Comparison of ENCODE assay signal across 31 mouse cellular contexts in the genomic region with DNA sequence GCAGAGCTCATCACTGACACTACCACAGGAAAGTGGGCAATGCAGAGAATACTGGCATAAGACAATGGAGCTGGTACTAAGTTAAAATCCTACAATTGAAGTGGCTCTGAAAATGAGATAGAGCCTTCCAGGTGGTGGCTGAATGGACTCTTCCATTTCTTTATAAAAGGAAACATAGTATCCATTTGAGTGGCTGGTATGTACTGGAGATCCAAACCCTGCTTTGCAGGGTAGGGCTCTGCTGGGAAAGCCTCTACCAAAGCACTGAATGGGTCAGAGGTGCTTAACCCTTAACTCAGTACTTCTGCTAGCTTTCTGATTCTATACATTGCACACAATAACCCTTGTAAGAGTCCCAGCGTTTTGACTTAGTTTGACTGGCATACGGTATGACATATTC. TPM values are rescaled to one million over a fixed set of nuclear protein-coding genes. Genes with fewer than 3 reads are reported as not detected.
"Had no signal": no experiment of that assay in that cellular context is flagged by ENCODE, and none has a peak within 500 bp of the region (broad histone marks: within the 10 kb centered on the region; RNA-seq: fewer than 3 reads in every experiment).

No protein-coding gene starts in this region.

RNA-seq across cellular contexts. Expression of gene Gm5799, which starts 8.9 kb away (rescaled TPM):
- total RNA-seq: common myeloid progenitor, adult 5-6 weeks; forebrain, postnatal 0 days; gastrocnemius, adult 18-20 months; gastrocnemius, adult 2 months; gastrocnemius, adult 8-10 months; gastrocnemius, postnatal 10 days; gastrocnemius, postnatal 14 days; gastrocnemius, postnatal 25 days; gastrocnemius, postnatal 36 days; gastrocnemius, postnatal 4 days; granulocyte monocyte progenitor cell, adult 5-6 weeks; heart, adult 18-20 months; heart, adult 2 months; heart, adult 8-10 months had no signal
- polyA plus RNA-seq: cortical plate, adult 2 months; embryonic facial prominence, embryonic 10.5 days; embryonic facial prominence, embryonic 11.5 days; embryonic facial prominence, embryonic 12.5 days; embryonic facial prominence, embryonic 13.5 days; embryonic facial prominence, embryonic 15.5 days; erythroblast, embryonic 14.5 days; forebrain, embryonic 10.5 days; forebrain, embryonic 11.5 days; forebrain, embryonic 12.5 days; forebrain, embryonic 13.5 days; forebrain, embryonic 14.5 days; forebrain, embryonic 15.5 days; forebrain, embryonic 16.5 days; forebrain, postnatal 0 days; heart, adult 2 months had no signal

RNA-seq across cellular contexts. Expression of gene Gm17654, which starts 26.7 kb away (rescaled TPM):
- total RNA-seq: common myeloid progenitor, adult 5-6 weeks; forebrain, postnatal 0 days; gastrocnemius, adult 18-20 months; gastrocnemius, adult 2 months; gastrocnemius, adult 8-10 months; gastrocnemius, postnatal 10 days; gastrocnemius, postnatal 14 days; gastrocnemius, postnatal 25 days; gastrocnemius, postnatal 36 days; gastrocnemius, postnatal 4 days; granulocyte monocyte progenitor cell, adult 5-6 weeks; heart, adult 18-20 months; heart, adult 2 months; heart, adult 8-10 months had no signal
- polyA plus RNA-seq: cortical plate, adult 2 months; embryonic facial prominence, embryonic 10.5 days; embryonic facial prominence, embryonic 11.5 days; embryonic facial prominence, embryonic 12.5 days; embryonic facial prominence, embryonic 13.5 days; embryonic facial prominence, embryonic 14.5 days; embryonic facial prominence, embryonic 15.5 days; erythroblast, embryonic 14.5 days; forebrain, embryonic 10.5 days; forebrain, embryonic 11.5 days; forebrain, embryonic 12.5 days; forebrain, embryonic 13.5 days; forebrain, embryonic 14.5 days; forebrain, embryonic 15.5 days; forebrain, embryonic 16.5 days; forebrain, postnatal 0 days; frontal cortex, adult 2 months; gonadal fat pad, adult 2 months; heart, adult 2 months had no signal

RNA-seq across cellular contexts. Expression of gene Gm10375, which starts 55.5 kb away (rescaled TPM):
- total RNA-seq: common myeloid progenitor, adult 5-6 weeks; forebrain, postnatal 0 days; gastrocnemius, adult 18-20 months; gastrocnemius, adult 2 months; gastrocnemius, adult 8-10 months; gastrocnemius, postnatal 10 days; gastrocnemius, postnatal 14 days; gastrocnemius, postnatal 25 days; gastrocnemius, postnatal 36 days; gastrocnemius, postnatal 4 days; granulocyte monocyte progenitor cell, adult 5-6 weeks; heart, adult 18-20 months; heart, adult 2 months; heart, adult 8-10 months had no signal
- polyA plus RNA-seq: cortical plate, adult 2 months; embryonic facial prominence, embryonic 10.5 days; embryonic facial prominence, embryonic 11.5 days; embryonic facial prominence, embryonic 12.5 days; embryonic facial prominence, embryonic 13.5 days; embryonic facial prominence, embryonic 14.5 days; embryonic facial prominence, embryonic 15.5 days; erythroblast, embryonic 14.5 days; forebrain, embryonic 10.5 days; forebrain, embryonic 11.5 days; forebrain, embryonic 12.5 days; forebrain, embryonic 13.5 days; forebrain, embryonic 14.5 days; forebrain, embryonic 15.5 days; forebrain, embryonic 16.5 days; forebrain, postnatal 0 days; frontal cortex, adult 2 months; gonadal fat pad, adult 2 months; heart, adult 2 months had no signal
